Mouse (Mus musculus) intestine, postnatal 0 days (tissue): ENCODE measurements around the gene Nos1ap. TPM values are rescaled to one million over a fixed set of nuclear protein-coding genes. Genes with fewer than 3 reads are reported as not detected.

Experiments
- ATAC-seq: fragments of 200-750 bp; cut with Nextera tagmentation; 2 replicates; pipeline ENCODE4 v1.8.0; 2017; ENCODE audit warnings: mild to moderate bottlenecking, moderate TSS enrichment, moderate library complexity
- H3K27ac ChIP-seq: fragments of 300-500 bp; sonication (generic); 2 replicates; pipeline ENCODE4 v1.5.1; 2014; ENCODE audit warnings: mild to moderate bottlenecking, low read depth, low read length, moderate library complexity
- H3K27me3 ChIP-seq: fragments of 300-500 bp; sonication (generic); replicated peaks from 2 replicates; pipeline ENCODE4 v1.6.1; 2014; ENCODE audit warnings: low read length, mixed read lengths; ENCODE audit not compliant: control insufficient read depth, insufficient read depth
- H3K36me3 ChIP-seq: fragments of 300-500 bp; sonication (generic); 2 replicates; pipeline ENCODE4 v1.6.1; 2014; ENCODE audit warnings: mild to moderate bottlenecking, moderate library complexity; ENCODE audit not compliant: control insufficient read depth, insufficient read depth
- H3K4me1 ChIP-seq: fragments of 300-500 bp; sonication (generic); replicated peaks from 2 replicates; pipeline ENCODE4 v1.6.1; 2014; ENCODE audit warnings: antibody characterized with exemption, low read length, mixed read lengths; ENCODE audit not compliant: control insufficient read depth, insufficient read depth
- H3K4me2 ChIP-seq: fragments of 300-500 bp; sonication (generic); replicated peaks from 2 replicates; pipeline ENCODE4 v1.6.1; 2014; ENCODE audit warnings: low read depth, mild to moderate bottlenecking, moderate library complexity
- H3K4me3 ChIP-seq: fragments of 300-500 bp; sonication (generic); 2 replicates; pipeline ENCODE4 v1.5.1; 2014; ENCODE audit warnings: low read depth, low read length
- H3K9ac ChIP-seq: fragments of 300-500 bp; sonication (generic); 2 replicates; pipeline ENCODE4 v1.6.1; 2014; ENCODE audit warnings: mild to moderate bottlenecking, low read depth, low read length
- H3K9me3 ChIP-seq: fragments of 300-500 bp; sonication (generic); 2 replicates; pipeline ENCODE4 v1.6.1; 2016; ENCODE audit warnings: mixed run types; ENCODE audit not compliant: control insufficient read depth
- CTCF ChIP-seq: sonication (generic); IDR thresholded peaks from 2 replicates; pipeline ENCODE4 v1.5.1; 2016; ENCODE audit warnings: low read depth, mild to moderate bottlenecking, control low read depth, antibody characterized with exemption, moderate library complexity
- WGBS: fragments of 180-500 bp; shearing (Covaris S2); extraction: QIAGEN DNeasy Blood & Tissue Kit; methylation state at CpG from one replicate; pipeline ENCODE4 v1.1.7; 2014; 5-methylcytosine and 5-hydroxymethylcytosine counted together
- polyA plus RNA-seq: library from polyadenylated mRNA; unstranded; fragments of >200 nt; fragmentation: Nextera tagmentation; extraction: Ambion mirVana; gene quantifications from 2 replicates; pipeline ENCODE4 v1.2.1, GENCODE M21; 2015

Nos1ap gene
- polyA plus RNA-seq, 1 experiment from 2014 or later = 3.8 TPM

DNA sequence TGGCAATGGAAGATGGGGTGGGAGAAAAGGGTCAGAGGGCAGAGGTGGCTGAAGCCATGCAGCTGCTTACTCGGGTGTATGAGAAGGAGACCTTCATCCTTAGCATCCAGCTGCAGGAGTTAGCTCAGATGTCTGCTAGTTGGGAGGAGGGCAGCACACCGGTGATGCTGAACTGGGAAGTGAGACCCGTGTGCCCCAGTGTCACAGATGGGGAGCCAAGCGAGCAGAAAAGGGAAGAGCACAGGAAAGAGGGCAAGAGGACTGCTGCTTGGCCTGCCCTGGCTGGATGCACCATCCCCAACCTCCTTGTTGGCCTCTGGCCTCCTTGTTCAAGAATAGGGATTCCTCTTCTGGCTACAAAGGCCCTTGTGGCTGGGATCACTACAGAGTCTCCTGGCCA, 290.2 kb downstream of the Nos1ap start:
- Histone ChIP-seq H3K9me3 (no peaks in the 10 kb centered on the region), H3K4me3 (no peak overlapping the region), H3K27me3 (no peaks in the 10 kb centered on the region), H3K4me2 (no peak overlapping the region), H3K9ac (no peak overlapping the region), H3K4me1 (no peaks in the 10 kb centered on the region), H3K36me3 (no peaks in the 10 kb centered on the region), H3K27ac (no peak overlapping the region)
- no peak for ATAC-seq
- TF ChIP-seq CTCF = no peak
- WGBS = 80% methylated on average over 4 of the region's 4 CpGs

DNA sequence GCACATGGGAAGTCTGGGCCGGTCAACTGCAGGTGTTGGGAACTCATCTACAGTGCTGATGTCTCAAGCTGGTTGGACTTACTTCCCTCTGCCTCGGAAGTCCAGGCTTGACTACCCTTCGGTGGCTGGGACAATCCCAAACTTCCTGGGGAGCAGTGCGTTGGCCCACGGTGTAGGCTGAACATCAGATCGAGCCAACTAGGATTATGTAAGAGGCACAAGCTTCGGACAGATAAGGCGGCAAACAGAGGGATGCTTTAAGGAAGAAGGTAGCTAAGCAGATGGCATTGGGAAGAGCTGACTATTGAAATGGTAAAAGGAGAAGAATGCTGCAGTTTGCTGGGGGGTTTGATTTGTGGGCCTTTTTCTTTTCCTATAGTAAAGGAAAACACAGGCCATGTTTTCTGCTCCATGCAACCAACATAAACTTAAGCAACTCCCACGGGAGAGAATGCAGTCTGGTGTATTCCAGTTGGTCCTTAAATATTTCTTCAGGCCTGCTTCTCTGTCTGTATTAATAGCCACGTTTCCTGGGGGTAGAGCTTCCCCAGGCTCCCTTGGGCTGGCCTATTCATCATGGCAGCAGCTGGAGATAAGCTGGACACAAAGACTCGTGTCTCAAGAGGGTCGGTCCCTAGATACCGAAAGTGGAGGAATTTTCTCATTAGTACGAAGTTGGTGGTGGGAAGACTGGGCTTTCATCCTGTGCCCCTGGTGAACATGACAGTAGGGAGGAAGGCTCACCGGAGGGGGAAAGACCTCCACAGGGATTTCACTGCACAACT, 294.7 kb downstream of the Nos1ap start:
- Histone ChIP-seq H3K9me3 (no peaks in the 10 kb centered on the region), H3K4me1 (no peaks in the 10 kb centered on the region), H3K4me2 (no peak overlapping the region), H3K36me3 (no peaks in the 10 kb centered on the region), H3K4me3 (no peak overlapping the region), H3K9ac (no peak overlapping the region), H3K27me3 (no peaks in the 10 kb centered on the region), H3K27ac (no peak overlapping the region)
- ATAC-seq = no peak
- no peak for TF ChIP-seq CTCF
- 73% methylated on average over 15 of the region's 15 CpGs for WGBS

- Histone ChIP-seq H3K4me3 (no peak overlapping the region), H3K4me1 (no peaks in the 10 kb centered on the region), H3K4me2 (no peak overlapping the region), H3K9ac (no peak overlapping the region), H3K27me3 (no peaks in the 10 kb centered on the region), H3K36me3 (no peaks in the 10 kb centered on the region), H3K9me3 (no peaks in the 10 kb centered on the region), H3K27ac (no peak overlapping the region)
- no peak for TF ChIP-seq CTCF
- ATAC-seq = no peak
- 90% methylated on average over 5 of the region's 5 CpGs for WGBS
Measured at GRCm38 (mm10) chr1:170293257-170293656, 296.4 kb downstream of the Nos1ap start.

DNA sequence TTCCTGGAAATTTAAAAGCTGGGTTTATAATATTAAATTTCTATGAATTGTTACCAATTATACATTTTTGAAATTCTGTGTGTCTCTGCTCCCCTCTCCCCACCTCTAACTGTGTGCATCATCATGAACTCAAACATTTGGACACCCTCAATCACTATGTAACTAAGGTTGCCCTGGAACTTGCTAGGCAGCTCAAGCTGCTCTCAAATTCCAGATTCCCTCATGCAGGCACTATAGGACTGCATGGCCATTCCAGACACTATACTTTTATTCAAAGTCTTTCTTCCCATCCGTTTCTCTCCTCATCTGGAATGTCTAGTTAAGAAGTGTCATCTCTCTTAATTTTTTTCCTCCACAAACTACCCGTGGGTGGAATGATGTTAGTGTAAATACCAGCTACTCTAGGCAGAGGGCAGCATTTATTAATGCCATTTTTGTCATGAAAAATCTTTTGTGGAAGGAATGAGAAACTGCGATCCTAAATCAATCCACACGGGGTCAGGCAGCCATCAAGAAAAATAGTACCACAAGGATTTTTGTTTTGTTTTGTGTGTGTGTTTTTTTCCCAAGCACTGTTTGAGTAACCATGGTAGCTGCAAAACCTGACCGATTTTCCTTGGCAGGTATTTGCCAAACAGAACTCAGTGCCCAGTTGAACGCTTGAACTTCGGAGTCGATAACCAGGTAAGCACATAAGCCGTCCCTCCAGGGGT, 297.3 kb downstream of the Nos1ap start:
- Histone ChIP-seq H3K36me3 (no peaks in the 10 kb centered on the region), H3K4me1 (no peaks in the 10 kb centered on the region), H3K27ac (no peak overlapping the region), H3K9ac (no peak overlapping the region), H3K27me3 (no peaks in the 10 kb centered on the region), H3K4me3 (no peak overlapping the region), H3K9me3 (no peaks in the 10 kb centered on the region), H3K4me2 (no peak overlapping the region)
- peak; percentile 90 for TF ChIP-seq CTCF
- 0 out of 2 replicates have a peak, but pooled peaks have one; percentile 33 for ATAC-seq
- 37% methylated on average over 9 of the region's 9 CpGs for WGBS

GRCm38 (mm10) chr1:170282415-170283129, 307.1 kb downstream of the Nos1ap start:
- WGBS = 63% methylated on average over 4 of the region's 4 CpGs

DNA sequence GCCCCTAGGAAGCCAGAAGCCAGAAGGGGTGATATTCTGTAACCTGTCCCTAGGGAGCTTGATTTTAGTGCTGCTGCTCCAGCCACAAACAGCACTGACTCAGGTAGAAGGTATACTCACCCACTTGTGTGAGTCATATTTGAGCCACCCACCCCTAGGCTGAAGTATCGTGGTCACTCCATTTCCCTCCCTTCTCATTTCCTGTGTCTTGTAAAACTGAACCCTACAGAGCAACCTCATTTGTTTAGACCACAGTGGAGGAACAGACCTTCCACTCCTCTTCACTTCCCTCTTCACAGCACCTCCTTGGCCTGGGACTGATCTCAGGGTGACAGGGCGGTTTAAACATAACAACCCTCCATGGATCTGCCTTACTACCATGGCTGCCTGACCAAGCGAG, 312.6 kb downstream of the Nos1ap start, which contains the start of gene Sh2d1b1:
Gene Sh2d1b1, plus strand, starts transcription at position 305 of the 400 bp plus-strand sequence.
- H3K36me3 ChIP-seq = no peaks in the 10 kb centered on the region
- no peak within 1 kb of the TSS for H3K9ac ChIP-seq
- H3K27ac ChIP-seq = no peak within 1 kb of the TSS
- H3K4me3 ChIP-seq = no peak within 1 kb of the TSS
- H3K9me3 ChIP-seq = 0 out of 2 replicates have a peak, but pooled peaks cover 4% of the 10 kb centered on the region
- 62% methylated on average over 2 of the region's 3 CpGs for WGBS
- no peak for ATAC-seq
- H3K4me2 ChIP-seq = no peak within 1 kb of the TSS
- no peaks in the 10 kb centered on the region for H3K27me3 ChIP-seq
- no peak for TF ChIP-seq CTCF
- H3K4me1 ChIP-seq = no peaks in the 10 kb centered on the region

More at GRCm38 (mm10) chr1:170282415-170283129, 307.1 kb downstream of the Nos1ap start:
- Histone ChIP-seq H3K9ac (no peak overlapping the region), H3K4me1 (no peaks in the 10 kb centered on the region), H3K4me2 (no peak overlapping the region), H3K27me3 (no peaks in the 10 kb centered on the region), H3K9me3 (no peaks in the 10 kb centered on the region), H3K4me3 (no peak overlapping the region), H3K36me3 (no peaks in the 10 kb centered on the region), H3K27ac (no peak overlapping the region)
- no peak for ATAC-seq
- TF ChIP-seq CTCF = no peak
